Mouse (Mus musculus) frontal cortex, adult 2 months (tissue): ENCODE data around the gene Mettl27. TPM values are rescaled to one million over a fixed set of nuclear protein-coding genes. Genes with fewer than 3 reads are reported as not detected.
A peak's percentile ranks its signal among the peaks of the same experiment; 100 is the strongest.

Source experiments
- DNase-seq, 2 experiments: peaks; one replicate each; pipeline ENCODE4 v3.0.0; 2022; ENCODE audit warnings: low spot score in 1 of 2; ENCODE audit errors: extremely low spot score in 1 of 2
- polyA plus RNA-seq: library from polyadenylated mRNA; depleted of rRNA; stranded (reverse); fragments of >200 nt; gene quantifications from 2 replicates; pipeline ENCODE4 v1.2.3, GENCODE M21; 2012; rRNA removed

Gene Mettl27
- polyA plus RNA-seq, result 14.0 and 14.9 TPM in 2 replicates

DNA sequence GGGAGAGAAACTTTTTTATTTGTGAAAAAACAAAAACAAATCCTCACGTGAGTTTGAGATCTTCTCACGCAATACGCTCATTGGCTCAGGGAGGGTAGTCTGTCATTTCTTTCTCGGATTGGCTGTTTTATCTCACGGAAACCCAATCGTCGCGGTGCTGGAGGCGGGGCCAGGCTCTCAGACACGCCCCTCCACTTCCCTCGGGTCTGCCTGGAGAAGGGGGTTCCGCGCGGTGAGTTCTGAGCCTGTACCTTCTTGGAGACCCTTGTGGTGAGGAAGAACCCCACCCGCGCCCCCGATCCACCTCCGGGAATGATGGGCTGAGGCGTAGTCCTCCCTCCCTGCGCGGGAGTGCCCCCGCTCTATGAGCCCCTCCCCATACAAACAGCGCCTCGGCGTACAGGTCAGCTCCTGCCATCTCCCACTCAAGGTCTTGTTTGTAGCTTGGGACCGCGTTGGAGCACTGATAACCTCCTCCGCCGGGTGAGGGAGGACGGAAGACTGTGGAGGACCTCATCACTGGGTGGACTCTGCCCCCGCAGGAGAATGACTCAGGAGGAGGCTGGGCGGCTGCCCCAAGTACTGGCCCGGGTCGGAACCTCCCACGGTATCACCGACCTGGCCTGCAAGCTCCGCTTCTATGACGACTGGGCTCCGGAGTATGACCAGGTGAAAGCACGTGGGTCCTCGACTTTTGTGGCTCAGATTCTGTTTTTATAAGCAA lies at the start of gene Mettl27:
TSS of gene Mettl27 (plus strand) at position 190 of the 724 bp plus-strand sequence.
- DNase-seq, result peak; percentile 77 to 81

DNA sequence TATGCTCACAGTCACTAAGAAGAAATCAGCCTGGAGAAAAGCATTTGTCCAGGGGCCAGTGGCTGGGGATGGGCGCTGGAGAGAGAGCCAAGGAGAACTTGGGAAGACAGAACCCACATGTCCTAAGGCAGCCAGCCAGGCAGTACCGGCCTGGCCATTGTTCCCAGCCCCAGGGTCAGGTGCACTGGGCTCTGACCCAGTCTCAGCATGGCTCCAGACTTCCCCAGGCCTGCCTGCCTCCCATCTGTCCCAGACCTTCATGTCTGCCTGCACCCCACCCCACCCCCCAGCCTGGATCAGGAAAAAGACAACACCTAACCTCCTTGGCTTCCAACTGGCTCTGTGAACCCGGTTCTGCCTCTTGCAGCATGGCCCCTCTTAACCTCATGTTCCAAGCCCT lies 49.1 kb upstream of the Mettl27 start:
- no peak for DNase-seq

DNA sequence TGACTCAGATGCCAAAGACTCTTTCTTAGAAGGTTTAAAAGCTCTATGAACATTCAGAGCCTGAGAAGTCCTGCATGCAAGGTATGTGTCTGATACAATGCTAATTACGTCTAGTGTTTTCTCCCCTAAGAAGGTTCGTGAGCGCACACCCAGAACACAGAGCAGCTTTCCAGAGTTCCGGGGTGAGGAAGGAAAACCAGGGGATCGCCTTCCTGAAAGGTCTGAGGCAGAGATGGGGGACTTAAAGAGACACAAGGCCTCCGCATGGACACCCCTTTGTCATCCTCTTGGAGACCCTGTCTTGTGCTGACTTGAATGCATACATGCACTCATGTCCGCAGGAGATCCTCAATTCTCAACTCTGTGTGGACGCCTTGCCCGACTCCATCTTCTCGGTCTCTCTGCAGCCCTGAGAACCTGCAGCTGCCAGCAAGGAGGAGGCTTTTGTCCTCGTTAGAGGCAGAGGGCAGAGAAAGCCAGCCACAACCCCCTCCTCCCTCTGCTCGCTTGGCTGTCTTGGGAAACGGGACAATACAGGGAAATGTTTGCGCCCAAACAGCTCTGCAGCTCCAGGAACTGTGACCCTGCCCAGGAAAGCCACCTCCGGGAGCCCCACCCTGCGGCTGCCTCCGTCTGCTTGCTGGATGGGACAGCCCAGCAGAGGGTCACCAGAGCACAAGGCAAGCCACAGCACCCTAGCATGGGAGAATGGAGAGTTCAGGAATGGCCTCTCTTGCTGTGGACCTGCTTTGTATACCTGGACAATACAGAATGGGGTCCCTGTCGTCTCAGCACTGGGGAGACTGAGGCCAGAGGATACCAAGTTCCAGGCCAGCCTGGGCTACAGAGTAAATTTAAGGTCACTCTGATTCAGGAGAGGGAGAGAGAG lies 44.5 kb upstream of the Mettl27 start:
- no peak for DNase-seq

DNA sequence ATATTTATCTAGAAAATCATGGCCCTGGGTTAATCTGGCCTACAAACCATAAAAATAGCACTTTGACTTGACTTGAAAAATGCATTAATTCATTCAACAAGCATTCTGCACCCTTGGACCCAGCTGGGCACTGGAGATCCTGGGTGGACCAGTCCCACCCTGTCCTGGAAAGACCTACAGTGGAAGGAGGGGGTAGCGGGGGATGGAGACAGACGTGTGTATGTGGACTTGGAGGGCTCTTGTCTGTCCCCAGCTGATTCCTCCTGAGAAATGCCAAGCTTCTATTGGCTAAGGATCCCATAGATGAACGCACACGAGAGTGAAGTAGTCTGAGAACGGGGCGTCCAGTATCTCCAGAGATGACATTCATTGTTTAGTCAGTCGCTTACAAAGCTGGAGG lies 43.7 kb upstream of the Mettl27 start:
- DNase-seq, result no peak

DNA sequence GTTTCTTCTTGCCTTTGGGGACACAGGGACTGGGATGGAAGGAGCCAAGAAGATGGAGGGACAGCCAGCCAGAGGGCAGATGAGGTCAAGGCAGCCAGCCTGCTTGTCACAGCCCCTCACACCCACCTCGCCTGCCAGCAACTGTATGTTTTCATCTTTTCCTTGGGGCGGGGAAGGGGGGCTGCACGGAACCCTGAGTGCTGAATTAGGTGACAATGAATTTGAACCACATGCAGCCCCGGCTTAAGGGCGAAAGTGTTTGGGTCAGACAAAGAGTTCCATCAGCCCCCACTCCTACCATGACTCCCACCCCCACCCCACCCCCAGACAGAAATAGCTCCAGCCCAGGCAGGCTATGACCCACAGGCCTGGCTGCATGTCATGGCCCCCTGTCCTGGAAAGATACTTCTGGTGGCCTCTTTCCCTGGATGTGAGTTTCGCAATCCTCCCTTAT lies 41.5 kb upstream of the Mettl27 start:
- DNase-seq, result no peak

DNA sequence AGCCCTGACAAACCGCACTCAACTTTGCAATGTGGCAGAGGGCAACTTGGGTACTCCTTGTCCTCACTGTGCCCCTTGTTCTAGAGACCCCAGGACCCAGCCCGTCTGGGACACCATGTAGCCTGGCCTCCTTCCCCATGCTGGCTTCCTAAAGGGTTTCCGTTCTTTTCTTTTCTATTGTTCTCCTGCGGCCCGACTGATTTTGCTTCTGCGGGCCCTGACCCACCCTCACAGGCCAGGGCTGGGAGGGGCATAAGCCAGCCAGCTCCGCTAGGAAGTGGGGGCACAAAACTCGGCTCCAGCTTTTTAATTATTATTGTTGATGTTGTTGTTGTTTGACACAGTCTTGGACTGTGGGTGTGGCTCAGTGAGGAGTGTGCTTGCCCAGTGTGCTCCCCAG lies 40.6 kb upstream of the Mettl27 start:
- no peak for DNase-seq

DNA sequence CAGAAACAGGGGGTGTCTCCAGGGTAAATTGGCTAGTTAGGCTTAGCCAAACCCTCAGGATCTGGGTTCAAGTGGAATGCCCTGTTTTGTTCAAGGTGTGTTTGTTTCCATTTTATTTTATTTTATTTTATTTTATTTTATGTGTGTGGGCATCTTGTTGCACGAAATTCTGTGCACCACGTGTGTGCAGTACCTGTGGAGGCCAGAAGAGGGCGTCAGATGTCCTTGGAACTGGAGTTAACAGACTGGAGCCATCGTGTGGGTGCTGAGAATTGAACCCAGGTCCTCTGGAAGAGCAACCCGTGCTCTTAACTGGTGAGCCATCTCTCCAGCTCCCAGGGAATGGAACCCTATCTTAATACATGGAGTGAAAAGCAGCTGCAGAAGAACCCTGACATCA lies 39.5 kb upstream of the Mettl27 start:
- DNase-seq, result no peak

DNA sequence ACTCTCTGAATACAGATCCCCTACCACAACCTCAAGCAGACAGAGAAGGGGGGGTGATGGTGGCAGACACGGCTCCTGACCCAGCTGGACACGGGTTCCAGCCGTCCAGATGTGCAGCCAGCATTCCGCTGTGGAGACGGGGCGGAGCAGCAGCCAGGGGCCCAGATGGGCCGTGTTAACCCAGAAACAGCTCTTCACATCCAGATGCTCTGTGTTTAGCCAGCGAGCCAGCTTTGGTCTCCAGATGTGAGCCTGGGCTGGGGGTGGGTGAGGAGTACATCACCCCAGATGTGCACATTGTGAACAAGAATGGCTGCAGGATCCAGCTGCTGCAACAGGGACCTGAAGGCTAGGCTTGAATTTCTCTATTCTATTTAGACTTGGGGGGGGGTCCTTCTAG lies 36.9 kb upstream of the Mettl27 start:
- DNase-seq, result no peak

DNA sequence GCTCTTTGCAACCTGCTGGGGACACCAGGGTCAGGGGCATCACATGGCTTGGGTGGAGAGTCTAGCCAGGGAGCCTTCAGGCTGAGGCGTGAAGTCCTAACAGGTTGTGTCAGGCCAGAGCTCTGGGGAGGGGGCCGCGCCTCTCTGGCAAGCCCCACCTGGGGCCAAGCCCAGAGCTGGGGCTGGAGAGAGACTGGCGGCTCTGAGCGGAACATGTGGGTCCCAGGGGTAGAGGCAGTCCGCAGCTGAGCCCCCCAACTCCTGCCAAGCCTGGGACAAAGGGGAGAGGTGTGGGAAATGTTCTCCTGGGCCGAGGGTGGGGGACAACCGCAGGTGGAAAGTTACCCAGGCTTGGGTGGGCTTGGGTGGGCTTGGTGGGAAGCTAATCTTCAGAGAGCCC lies 35.2 kb upstream of the Mettl27 start:
- DNase-seq, result no peak

DNA sequence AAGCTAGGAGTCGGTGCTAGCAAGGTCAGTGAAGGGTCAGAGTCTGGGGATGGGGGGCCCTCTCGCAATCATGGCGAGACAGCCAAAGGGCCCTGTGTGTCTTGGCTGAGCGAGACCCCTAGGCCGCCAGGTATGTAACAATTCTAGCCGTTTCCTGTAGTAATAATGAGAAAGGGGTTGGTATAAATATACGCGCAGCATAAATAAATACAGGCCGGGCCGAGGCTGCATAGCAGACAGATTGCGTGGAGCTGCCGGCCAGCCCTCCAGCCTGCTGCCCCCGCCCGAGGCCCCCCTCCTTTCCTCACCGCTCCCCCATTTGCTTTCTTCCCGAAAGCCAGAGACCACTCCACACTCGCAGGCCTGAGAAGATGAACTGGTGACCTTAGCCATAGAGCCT lies 34.6 kb upstream of the Mettl27 start:
- no peak for DNase-seq

DNA sequence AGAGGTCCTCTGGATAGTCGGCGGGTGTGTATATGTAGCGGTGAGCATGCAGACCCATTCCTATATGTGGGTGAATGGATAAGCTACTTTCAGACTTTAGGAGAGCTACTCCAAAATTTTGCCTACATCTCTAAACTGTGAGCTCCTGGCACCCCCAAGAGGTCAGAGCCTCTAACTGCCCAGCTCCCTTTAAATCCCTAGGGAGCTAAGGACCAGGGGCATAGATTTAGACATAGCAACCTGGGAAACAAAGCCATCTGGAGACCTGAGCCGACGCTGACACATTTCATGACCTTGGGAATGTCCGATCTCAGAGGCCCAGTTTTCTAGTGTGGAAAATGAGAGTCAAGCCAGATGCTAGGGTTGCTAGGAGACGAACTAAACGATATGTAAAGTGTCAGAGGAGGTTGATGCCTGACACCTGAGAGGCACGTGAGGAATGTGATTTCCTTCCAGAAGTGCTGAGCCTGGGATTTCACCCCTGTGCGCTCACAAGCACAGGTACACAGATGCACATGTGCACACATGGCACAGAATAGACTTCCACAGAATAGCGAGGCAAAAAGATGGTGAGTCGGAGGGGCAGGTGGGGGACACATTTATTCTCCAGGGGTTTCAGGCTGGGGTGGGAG lies 31.0 kb upstream of the Mettl27 start:
- DNase-seq, result peak in 1 of 2 experiments; percentile 57

DNA sequence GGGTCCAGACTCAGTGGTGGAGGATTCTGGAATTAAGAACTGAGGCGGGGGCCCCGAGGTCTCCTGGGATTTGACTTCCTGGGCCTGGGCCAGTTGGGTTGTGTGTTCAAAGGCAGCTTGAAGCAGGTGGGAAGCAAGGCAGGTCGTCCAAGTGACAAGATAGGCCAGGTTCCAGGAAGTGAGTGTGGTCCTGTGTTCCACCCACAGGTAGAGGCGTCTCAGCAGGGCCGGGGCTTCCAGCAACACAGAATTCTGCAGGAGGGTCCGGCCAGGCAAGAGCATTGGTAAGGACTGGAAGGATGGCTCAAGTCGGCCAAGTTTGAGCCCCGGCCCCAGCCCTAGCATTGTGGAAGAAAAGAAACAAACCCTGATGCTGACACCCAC lies 30.5 kb upstream of the Mettl27 start:
- no peak for DNase-seq

DNA sequence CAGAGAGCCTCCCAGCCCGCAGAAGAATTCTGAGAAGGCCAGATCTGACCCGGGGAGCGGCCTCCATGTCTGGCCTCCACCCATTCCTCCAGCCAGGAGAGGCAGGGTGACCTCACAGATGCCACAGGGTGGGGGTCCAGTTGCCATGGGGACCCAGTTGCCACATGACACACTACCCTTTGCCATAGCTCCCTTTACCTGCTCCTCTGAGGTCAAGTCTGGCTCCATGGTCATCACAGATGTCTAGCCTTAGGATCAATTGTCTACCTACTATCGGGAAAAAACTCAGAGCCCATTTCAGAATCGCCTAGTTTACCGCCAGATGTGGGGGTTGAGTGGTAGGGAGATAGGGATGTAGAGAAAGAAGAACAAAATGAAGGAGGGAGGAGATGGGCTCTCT lies 25.5 kb upstream of the Mettl27 start, which contains the start of gene Tmem270:
TSS of gene Tmem270 (minus strand) at position 101 of the 400 bp plus-strand sequence.
- DNase-seq, result no peak

DNA sequence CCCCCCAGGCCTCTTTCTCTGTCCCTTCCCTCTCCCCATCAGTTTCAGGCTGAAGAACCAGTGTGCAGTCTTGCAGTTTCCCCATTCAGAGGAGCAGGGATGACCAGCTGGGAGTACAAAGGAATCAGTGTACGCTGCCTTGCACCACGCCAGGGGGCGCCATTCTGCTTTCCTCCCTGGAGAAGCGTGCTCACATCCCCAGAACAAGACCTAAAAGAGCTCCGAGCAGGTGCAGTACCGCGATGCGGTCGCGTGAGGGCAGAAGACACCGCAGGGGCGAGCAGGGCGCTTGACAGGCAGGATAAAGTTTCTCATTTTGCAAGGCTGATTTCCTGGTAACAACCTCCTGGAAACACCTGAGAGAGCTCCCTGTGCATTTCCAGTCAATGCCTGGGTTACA lies 25.0 kb upstream of the Mettl27 start:
- DNase-seq, result peak; percentile 85 to 99

DNA sequence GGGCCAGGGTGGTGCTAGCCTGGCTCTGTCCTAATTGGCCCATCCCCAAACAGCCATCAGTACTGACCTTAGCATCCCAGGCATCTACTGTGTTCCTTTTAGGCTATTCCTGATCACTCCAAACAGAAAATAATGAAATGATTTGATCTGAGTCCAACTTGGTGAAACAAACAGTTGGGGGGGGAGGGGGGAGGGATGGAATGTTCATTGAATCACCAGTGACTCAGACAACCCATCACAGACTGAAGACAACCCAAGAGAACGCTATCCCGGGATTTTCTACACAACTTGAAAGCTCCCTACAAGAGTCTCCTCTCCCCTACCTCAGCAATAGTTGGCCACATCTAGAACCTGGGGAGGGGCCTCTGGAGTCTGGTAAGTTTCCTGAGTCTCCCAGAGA lies 20.3 kb upstream of the Mettl27 start:
- DNase-seq, result no peak

DNA sequence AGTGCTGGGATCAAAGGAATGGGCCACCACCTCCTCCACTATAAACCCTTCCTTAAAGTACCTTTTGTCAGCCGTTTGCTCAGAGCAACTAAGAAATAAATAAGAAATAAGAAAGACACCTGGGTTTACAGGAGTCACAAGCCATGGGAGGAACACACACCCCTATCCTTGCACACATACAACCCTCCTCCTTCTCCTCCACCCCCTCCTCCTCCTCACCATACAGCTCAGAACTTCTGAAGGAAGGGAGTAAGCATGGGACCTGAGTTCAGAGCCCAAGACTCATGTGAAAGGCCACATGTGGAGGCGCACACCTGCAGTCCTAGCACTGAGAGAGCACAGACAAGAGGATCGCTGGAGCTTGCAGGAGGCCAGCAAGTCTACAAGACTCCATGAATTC lies 18.8 kb upstream of the Mettl27 start:
- no peak for DNase-seq

DNA sequence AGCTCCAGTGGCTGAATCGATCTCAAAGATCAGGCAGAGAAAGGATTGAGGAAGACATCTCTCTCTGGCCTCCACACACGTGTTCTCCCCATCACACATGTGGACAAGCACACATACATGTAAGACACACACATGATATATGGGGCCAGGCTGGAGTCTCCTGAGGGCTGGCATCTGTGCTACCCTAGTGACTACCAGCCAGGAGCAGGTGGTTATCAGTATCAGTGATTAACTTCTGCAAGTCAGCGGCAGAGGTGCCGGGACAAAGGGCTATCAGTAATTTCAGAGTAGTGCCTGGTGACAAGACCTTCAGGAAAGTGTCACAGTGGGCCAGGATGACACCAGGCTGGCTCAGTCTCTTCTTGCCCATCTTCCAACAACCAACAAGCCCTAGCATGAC lies 18.4 kb upstream of the Mettl27 start:
- no peak for DNase-seq

DNA sequence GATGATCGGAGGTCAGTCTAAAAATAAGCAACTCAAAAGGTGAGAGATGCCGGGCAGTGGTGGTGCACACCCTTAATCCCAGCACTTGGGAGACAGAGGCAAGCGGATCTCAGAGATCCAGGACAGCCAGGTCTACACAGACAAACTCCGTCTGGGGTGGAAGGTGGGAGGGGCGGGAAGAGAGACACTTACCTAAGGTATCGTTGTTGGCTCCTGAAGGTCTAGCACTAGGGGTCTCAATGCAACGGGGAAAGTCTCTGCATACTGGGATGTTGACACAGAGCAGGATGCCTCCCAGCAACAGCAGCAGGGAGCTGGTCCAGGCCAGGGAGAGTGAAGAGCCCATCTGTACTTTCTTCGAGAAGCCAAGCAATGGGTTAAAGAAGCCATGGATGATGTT lies 17.7 kb upstream of the Mettl27 start:
- DNase-seq, result no peak

DNA sequence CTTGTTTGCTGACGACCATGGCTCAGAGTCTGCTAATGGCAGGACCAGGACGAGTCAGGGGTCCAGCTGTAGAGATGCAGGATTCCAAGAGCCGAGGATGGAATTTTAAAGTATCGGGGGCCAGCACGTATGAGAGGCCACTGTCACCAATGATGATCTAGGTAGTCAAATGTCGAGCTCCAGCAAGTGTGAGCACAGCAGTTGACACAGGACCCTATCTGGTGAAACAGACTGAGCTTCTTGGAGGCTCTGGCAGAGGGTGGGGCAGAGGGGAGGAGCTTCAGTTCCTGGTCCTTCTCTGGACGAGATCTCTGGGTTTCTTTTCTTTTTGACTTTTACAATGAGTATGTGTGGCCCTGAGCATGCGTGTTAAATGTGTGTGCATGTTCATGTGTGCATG lies 16.9 kb upstream of the Mettl27 start, which contains the start of gene Cldn13:
TSS of gene Cldn13 (minus strand) at position 216 of the 400 bp plus-strand sequence.
- no peak for DNase-seq

DNA sequence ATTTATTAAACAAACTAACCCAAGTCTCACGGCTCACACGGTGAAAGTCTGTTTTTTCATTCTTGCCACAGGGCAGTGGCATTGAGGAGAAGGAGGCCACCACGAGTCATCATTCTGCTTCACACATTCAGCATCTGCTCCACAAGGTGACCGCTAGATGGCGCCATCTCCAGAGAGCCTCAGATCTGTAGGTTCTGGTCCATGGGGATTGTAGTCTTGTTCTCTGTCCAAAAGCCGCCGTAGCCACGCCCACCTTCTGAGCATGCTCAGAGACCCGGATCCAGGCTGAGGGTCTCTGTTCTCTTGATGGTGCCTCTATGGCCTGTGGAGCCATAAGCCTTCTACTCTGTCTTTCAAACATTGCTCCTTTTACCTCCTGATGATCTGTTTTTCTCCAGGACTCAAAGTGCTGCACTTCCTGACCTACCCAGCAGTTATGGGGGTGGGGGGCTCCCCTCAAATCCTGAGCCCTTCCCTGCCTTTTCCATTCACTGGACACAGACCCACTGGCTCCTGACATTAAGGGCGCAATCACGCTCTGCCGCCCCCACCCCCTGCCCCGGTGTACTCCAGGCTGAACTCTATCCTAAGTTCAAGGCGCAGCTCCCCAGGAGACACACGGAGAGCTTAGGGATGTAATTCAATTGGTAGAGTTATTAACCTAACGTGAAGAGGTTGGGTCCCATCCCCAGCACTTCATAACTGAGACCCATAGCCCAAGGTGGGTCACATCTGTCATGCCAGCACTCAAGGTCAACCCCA lies 13.9 kb upstream of the Mettl27 start:
- peak in 1 of 2 experiments; percentile 59 for DNase-seq
